Mouse (Mus musculus) adrenal gland, postnatal 36 days (tissue): ENCODE results near the gene Foxd4. TPM values are rescaled to one million over a fixed set of nuclear protein-coding genes. Genes with fewer than 3 reads are reported as not detected.
"Not testable (repeated sequence)": the region's sequence is repeated elsewhere in the genome, so short reads cannot be mapped to it uniquely, and the experiment has no call there.

Experiments
- DNase-seq, 2 experiments: peaks; one replicate each; pipeline ENCODE4 v3.0.0; 2021; ENCODE audit warnings: mixed read lengths in 1 of 2
- microRNA-seq: library from miRNA; unstranded; fragments of <30 nt; microRNA quantifications from one replicate; pipeline ENCODE4 v1.2.0, GENCODE M21; 2021
- total RNA-seq, 2 experiments: library from RNA; stranded (reverse); gene quantifications; 2 replicates each; pipeline ENCODE4 v1.2.3; 2021

Gene Foxd4
- total RNA-seq, 2 experiments from 2014 or later, result not detected

- not testable (repeated sequence) for DNase-seq
These were observed 25.7 kb downstream of the Foxd4 start, which contains the start of gene Gm10053 for GRCm38 (mm10) chr19:24875129-24875870. Gm10053 (plus strand) TSS chr19:24875686.

GRCm38 (mm10) chr19:24873873-24874272 lies 27.1 kb downstream of the Foxd4 start:
- peak; percentile 22 to 27 for DNase-seq

- peak; percentile 73 to 76 for DNase-seq
These were observed 29.9 kb downstream of the Foxd4 start for GRCm38 (mm10) chr19:24871037-24871635.

- peak; percentile 61 to 63 for DNase-seq
These were observed 35.6 kb downstream of the Foxd4 start for GRCm38 (mm10) chr19:24865436-24865835.

GRCm38 (mm10) chr19:24861612-24862451 lies 39.2 kb downstream of the Foxd4 start, which contains the start of gene Pgm5:
Pgm5 (minus strand) TSS chr19:24861855.
- peak; percentile 67 to 81 for DNase-seq

GRCm38 (mm10) chr19:24861276-24861611 lies 39.8 kb downstream of the Foxd4 start:
- no peak for DNase-seq

- DNase-seq, result peak; percentile 8 to 27
These were observed 49.3 kb downstream of the Foxd4 start for GRCm38 (mm10) chr19:24851456-24852315.

Small RNAs within 50 kb of the gene (microRNA-seq; reads per million reads assigned to microRNA genes)
- not detected for gene Mir3084-1

Other genes with a start within 250 kb of the Foxd4 start
- under 1 TPM; 0.16 to 0.50 TPM for gene Tmem252, start 227.2 kb downstream of the Foxd4 start, total RNA-seq
- gene Pgm5, start 39.3 kb downstream of the Foxd4 start, total RNA-seq, result 10 to 100 TPM; 55.1 to 93.2 TPM
- 100 to 1,000 TPM; 257 to 298 TPM for gene Gm10053, start 25.5 kb downstream of the Foxd4 start, total RNA-seq
- gene Cbwd1, start 60.4 kb upstream of the Foxd4 start, total RNA-seq, result 10 to 100 TPM; 12.3 to 12.5 TPM
- 10 to 100 TPM; 12.2 to 31.7 TPM for gene Dock8, start 98.3 kb upstream of the Foxd4 start, total RNA-seq